Mouse (Mus musculus): ENCODE data around the gene Nkapd1. TPM values are rescaled to one million over a fixed set of nuclear protein-coding genes. Genes with fewer than 3 reads are reported as not detected.

Gene Nkapd1
- total and polyA plus RNA-seq, 2 experiments: 2.8 to 5.8 TPM

DNA sequence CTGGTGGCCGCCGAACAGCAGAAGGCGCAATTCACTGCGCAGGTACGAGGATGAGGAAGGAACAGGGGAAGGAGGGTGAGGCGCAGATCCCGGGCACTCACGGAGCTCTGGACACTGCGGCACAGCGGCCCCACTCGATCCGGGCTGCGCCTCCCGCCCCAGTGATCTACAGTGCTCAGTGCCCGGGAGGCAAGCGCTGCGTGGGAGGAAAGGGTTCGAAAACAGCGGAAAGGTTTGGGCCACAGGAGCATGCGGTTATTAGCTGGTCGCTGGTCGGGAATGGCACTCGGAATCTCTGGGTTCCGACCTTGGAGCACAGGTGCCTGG lies 13.3 kb downstream of the Nkapd1 start:
- peaks cover 8% of the 10 kb centered on the region; the same call in 1 of the 2 replicates for H3K79me2 ChIP-seq (ENCODE audit: control insufficient read depth, insufficient read depth, low read length)
- WGBS: under 1% methylated on average over 24 of the region's 24 CpGs
- H3K36me3 ChIP-seq (ENCODE audit: control insufficient read depth, insufficient read depth, low read length): peaks cover 24% of the 10 kb centered on the region
- H3K27ac ChIP-seq (replicated peaks; ENCODE audit: insufficient read depth, low read depth, low read length): peak overlapping the region; percentile 68
- no peaks in the 10 kb centered on the region for H3K27me3 ChIP-seq (ENCODE audit: control insufficient read depth, insufficient read depth, low read length)
- H3K4me3 ChIP-seq (ENCODE audit: insufficient read depth, low read depth, low read length): peak overlapping the region; percentile 78
- no peak for DNase-seq (ENCODE audit: extremely low read depth, low read depth, low spot score)
- TF ChIP-seq POLR2A (IDR thresholded peaks at IDR 0.05; ENCODE audit: extremely low read depth, insufficient read depth, low read length): no peak
- TF ChIP-seq CTCF (IDR thresholded peaks at IDR 0.05; ENCODE audit: low read depth, low read length): no peak
- H3K4me1 ChIP-seq (ENCODE audit: control insufficient read depth, insufficient read depth, low read length): peaks cover 6% of the 10 kb centered on the region
- H3K9ac ChIP-seq (ENCODE audit: low read depth, low read length): peak overlapping the region; percentile 92

GRCm38 (mm10) chr9:50603189-50603997 lies 13.9 kb downstream of the Nkapd1 start, which contains the start of the genes Sdhd and Timm8b:
Gene Sdhd, minus strand, starts transcription at chr9:50603812.
Gene Timm8b, plus strand, starts transcription at chr9:50603910.
- TF ChIP-seq CTCF (IDR thresholded peaks at IDR 0.05; ENCODE audit: low read depth, low read length) (no peak), POLR2A (IDR thresholded peaks at IDR 0.05; ENCODE audit: extremely low read depth, insufficient read depth, low read length) (peak; percentile 87)
- no peaks in the 10 kb centered on the region for H3K27me3 ChIP-seq (ENCODE audit: control insufficient read depth, insufficient read depth, low read length)
- peaks cover 8% of the 10 kb centered on the region; the same call in 1 of the 2 replicates for H3K79me2 ChIP-seq (ENCODE audit: control insufficient read depth, insufficient read depth, low read length)
- DNase-seq (ENCODE audit: extremely low read depth, low read depth, low spot score): peak; percentile 93
- peak within 1 kb of the TSS; percentile 81 for H3K27ac ChIP-seq (replicated peaks; ENCODE audit: insufficient read depth, low read depth, low read length)
- H3K36me3 ChIP-seq (ENCODE audit: control insufficient read depth, insufficient read depth, low read length): peaks cover 24% of the 10 kb centered on the region
- H3K4me3 ChIP-seq (ENCODE audit: insufficient read depth, low read depth, low read length): peak within 1 kb of the TSS; percentile 78
- peak within 1 kb of the TSS; percentile 92 for H3K9ac ChIP-seq (ENCODE audit: low read depth, low read length)
- WGBS: under 1% methylated on average over 48 of the region's 48 CpGs
- H3K4me1 ChIP-seq (ENCODE audit: control insufficient read depth, insufficient read depth, low read length): peaks cover 6% of the 10 kb centered on the region

DNA sequence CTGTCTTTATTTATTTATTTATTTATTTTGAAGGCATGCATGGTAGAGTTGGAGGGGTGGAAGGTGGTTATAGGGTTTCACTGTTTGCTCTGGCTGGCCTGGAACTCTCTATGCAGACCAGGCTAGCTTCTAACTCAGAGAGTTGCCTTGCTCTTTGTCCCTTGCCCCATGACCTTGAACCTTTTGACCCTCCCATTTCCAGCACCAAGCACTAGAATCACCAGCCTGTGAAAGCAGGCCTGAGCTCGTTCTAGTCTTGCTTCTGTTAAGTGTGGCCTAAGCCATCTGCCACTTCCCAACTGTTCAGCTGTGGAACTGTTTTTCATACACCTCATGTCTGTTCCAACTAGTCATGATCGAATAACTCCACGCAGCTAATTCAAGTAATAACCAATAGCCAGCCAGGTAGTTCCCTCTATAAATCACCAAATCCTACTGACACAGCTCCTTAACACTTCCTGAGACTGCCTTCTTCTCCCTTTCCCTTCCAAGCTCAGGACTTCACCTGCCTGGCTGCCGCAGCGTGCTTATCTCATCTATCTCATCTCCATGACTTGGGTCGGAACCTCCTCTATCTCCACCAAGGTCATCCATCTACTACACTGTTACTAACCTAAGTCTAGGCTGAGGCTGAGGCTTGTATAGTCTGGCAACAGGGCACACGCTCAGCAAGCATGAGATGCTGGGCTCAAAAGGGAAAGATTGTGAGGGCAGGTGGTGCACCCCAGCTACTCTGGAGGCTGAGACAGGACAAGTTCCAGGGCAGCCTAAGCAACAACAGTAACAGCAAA lies 15.0 kb downstream of the Nkapd1 start:
- Histone ChIP-seq H3K27ac (replicated peaks; ENCODE audit: insufficient read depth, low read depth, low read length) (peak overlapping the region; percentile 81), H3K4me1 (ENCODE audit: control insufficient read depth, insufficient read depth, low read length) (peaks cover 6% of the 10 kb centered on the region), H3K9ac (ENCODE audit: low read depth, low read length) (peak overlapping the region; percentile 63), H3K36me3 (ENCODE audit: control insufficient read depth, insufficient read depth, low read length) (peaks cover 31% of the 10 kb centered on the region), H3K27me3 (ENCODE audit: control insufficient read depth, insufficient read depth, low read length) (no peaks in the 10 kb centered on the region), H3K79me2 (ENCODE audit: control insufficient read depth, insufficient read depth, low read length) (peaks cover 8% of the 10 kb centered on the region; the same call in 1 of the 2 replicates), H3K4me3 (ENCODE audit: insufficient read depth, low read depth, low read length) (peak overlapping the region; percentile 78)
- peak; percentile 82 for DNase-seq (ENCODE audit: extremely low read depth, low read depth, low spot score)
- TF ChIP-seq CTCF (IDR thresholded peaks at IDR 0.05; ENCODE audit: low read depth, low read length) (no peak), POLR2A (IDR thresholded peaks at IDR 0.05; ENCODE audit: extremely low read depth, insufficient read depth, low read length) (no peak)
- 27% methylated on average over 7 of the region's 7 CpGs for WGBS

GRCm38 (mm10) chr9:50601536-50601935 lies 15.7 kb downstream of the Nkapd1 start:
- no peak for TF ChIP-seq CTCF (IDR thresholded peaks at IDR 0.05; ENCODE audit: low read depth, low read length)
- no peak for TF ChIP-seq POLR2A (IDR thresholded peaks at IDR 0.05; ENCODE audit: extremely low read depth, insufficient read depth, low read length)
- Histone ChIP-seq H3K9ac (ENCODE audit: low read depth, low read length) (peak overlapping the region; percentile 32), H3K36me3 (ENCODE audit: control insufficient read depth, insufficient read depth, low read length) (peaks cover 36% of the 10 kb centered on the region), H3K27me3 (ENCODE audit: control insufficient read depth, insufficient read depth, low read length) (no peaks in the 10 kb centered on the region), H3K79me2 (ENCODE audit: control insufficient read depth, insufficient read depth, low read length) (peaks cover 8% of the 10 kb centered on the region; the same call in 1 of the 2 replicates), H3K4me1 (ENCODE audit: control insufficient read depth, insufficient read depth, low read length) (peaks cover 6% of the 10 kb centered on the region), H3K4me3 (ENCODE audit: insufficient read depth, low read depth, low read length) (peak overlapping the region; percentile 15), H3K27ac (replicated peaks; ENCODE audit: insufficient read depth, low read depth, low read length) (peak overlapping the region; percentile 77)
- DNase-seq (ENCODE audit: extremely low read depth, low read depth, low spot score): peak; percentile 59
- WGBS: 16% methylated on average over 6 of the region's 6 CpGs

DNA sequence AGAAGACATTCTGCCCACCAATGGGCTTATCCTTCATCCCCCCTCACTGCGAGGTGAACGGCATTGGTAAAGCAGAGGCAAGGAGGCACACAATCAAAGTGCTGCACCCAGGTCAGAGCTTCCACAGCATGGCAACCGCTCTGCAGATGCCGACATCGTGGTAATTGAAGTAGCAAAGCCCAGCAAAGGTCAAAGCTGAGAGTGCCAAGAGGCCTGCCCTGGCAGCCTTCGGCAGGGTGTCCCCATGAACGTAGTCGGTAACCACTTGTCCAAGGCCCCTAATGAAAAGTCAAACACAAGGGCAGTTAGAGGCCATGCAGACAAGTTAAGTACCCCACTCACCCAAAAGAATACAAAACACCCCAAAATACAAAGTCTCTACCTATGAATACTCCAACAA lies 20.3 kb downstream of the Nkapd1 start:
- H3K4me3 ChIP-seq (ENCODE audit: insufficient read depth, low read depth, low read length): no peak overlapping the region
- TF ChIP-seq POLR2A (IDR thresholded peaks at IDR 0.05; ENCODE audit: extremely low read depth, insufficient read depth, low read length): no peak
- no peak for TF ChIP-seq CTCF (IDR thresholded peaks at IDR 0.05; ENCODE audit: low read depth, low read length)
- H3K36me3 ChIP-seq (ENCODE audit: control insufficient read depth, insufficient read depth, low read length): peaks cover 41% of the 10 kb centered on the region
- no peak overlapping the region for H3K27ac ChIP-seq (replicated peaks; ENCODE audit: insufficient read depth, low read depth, low read length)
- H3K9ac ChIP-seq (ENCODE audit: low read depth, low read length): no peak overlapping the region
- H3K27me3 ChIP-seq (ENCODE audit: control insufficient read depth, insufficient read depth, low read length): no peaks in the 10 kb centered on the region
- DNase-seq (ENCODE audit: extremely low read depth, low read depth, low spot score): no peak
- H3K79me2 ChIP-seq (ENCODE audit: control insufficient read depth, insufficient read depth, low read length): peaks cover 5% of the 10 kb centered on the region; the same call in 1 of the 2 replicates
- peaks cover 14% of the 10 kb centered on the region; the same call in 1 of the 2 replicates for H3K4me1 ChIP-seq (ENCODE audit: control insufficient read depth, insufficient read depth, low read length)
- WGBS: 43% methylated on average over 8 of the region's 8 CpGs
